Mouse (Mus musculus) heart, postnatal 36 days (tissue): ENCODE data around the gene Zbtb39. TPM values are rescaled to one million over a fixed set of nuclear protein-coding genes. Genes with fewer than 3 reads are reported as not detected.
"Not testable (repeated sequence)": the region's sequence is repeated elsewhere in the genome, so short reads cannot be mapped to it uniquely, and the experiment has no call there.

Experiments used
- DNase-seq, 2 experiments: peaks; one replicate each; pipeline ENCODE4 v3.0.0; 2021 to 2022
- intact Hi-C: fragments of 180-260 bp; cut with DNase I; formaldehyde crosslinking; loops from one replicate; pipeline ENCODE4 v1.15.1; 2025
- total RNA-seq, 2 experiments: library from RNA; stranded (reverse); gene quantifications; 2 replicates each; pipeline ENCODE4 v1.2.3; 2021

The Zbtb39 gene
- total RNA-seq, 2 experiments from 2014 or later, result 6.8 to 7.8 TPM

- intact Hi-C loops, result no loop called here
- DNase-seq, result no peak
Observed at GRCm38 (mm10) chr10:127766564-127766963, 27.2 kb downstream of the Zbtb39 start.

- intact Hi-C loops, result no loop called here
- DNase-seq, result no peak
Observed at GRCm38 (mm10) chr10:127776011-127776410, 36.7 kb downstream of the Zbtb39 start, which contains the start of gene Rdh9. Rdh9 (plus strand) TSS chr10:127776386.

GRCm38 (mm10) chr10:127782321-127782720 lies 43.0 kb downstream of the Zbtb39 start:
- intact Hi-C loops, DNase-seq: not testable (repeated sequence)

GRCm38 (mm10) chr10:127785411-127785810 lies 46.1 kb downstream of the Zbtb39 start:
- intact Hi-C loops, DNase-seq: not testable (repeated sequence)

Other genes starting within 250 kb of the Zbtb39 start
- gene Stac3, start 237.9 kb upstream of the Zbtb39 start, total RNA-seq, result under 1 TPM; 0.51 to 0.64 TPM
- gene Ndufa4l2, start 224.6 kb upstream of the Zbtb39 start, total RNA-seq, result 10 to 100 TPM; 26.0 to 27.6 TPM
- gene Shmt2, start 217.1 kb upstream of the Zbtb39 start, total RNA-seq, result 10 to 100 TPM; 43.8 to 44.3 TPM
- gene Nxph4, start 205.0 kb upstream of the Zbtb39 start, total RNA-seq, result under 1 TPM; 0.28 to 0.41 TPM
- 10 to 100 TPM; 73.4 to 88.6 TPM for gene Lrp1, start 118.4 kb upstream of the Zbtb39 start, total RNA-seq
- gene Stat6, start 96.6 kb upstream of the Zbtb39 start, total RNA-seq, result 10 to 100 TPM; 42.3 to 46.0 TPM
- 1 to 10 TPM; 2.7 to 4.5 TPM for gene Nemp1, start 72.6 kb upstream of the Zbtb39 start, total RNA-seq
- gene Nab2, start 71.0 kb upstream of the Zbtb39 start, total RNA-seq, result 1 to 10 TPM; 5.7 to 8.4 TPM
- gene Myo1a, start 34.4 kb upstream of the Zbtb39 start, total RNA-seq, result not detected
- gene Tac2, start 15.1 kb upstream of the Zbtb39 start, total RNA-seq, result not detected
- gene Gpr182, start 12.2 kb downstream of the Zbtb39 start, total RNA-seq, result 1 to 10 TPM; 3.5 to 4.0 TPM
- under 1 TPM in 1 of 2 experiments, not detected in 1; 0.08 TPM for gene Rdh1, start 20.2 kb downstream of the Zbtb39 start, total RNA-seq
- under 1 TPM in 1 of 2 experiments, not detected in 1; 0.11 TPM for gene Rdh16f1, start 20.2 kb downstream of the Zbtb39 start, total RNA-seq
- under 1 TPM in 1 of 2 experiments, not detected in 1; 0.36 TPM for gene Rdh9, start 36.8 kb downstream of the Zbtb39 start, total RNA-seq
- gene Rdh16, start 61.6 kb downstream of the Zbtb39 start, total RNA-seq, result not detected
- not detected for gene Rdh19, start 110.4 kb downstream of the Zbtb39 start, total RNA-seq
- gene Rdh16f2, start 126.9 kb downstream of the Zbtb39 start, total RNA-seq, result not detected
- gene Rdh7, start 149.3 kb downstream of the Zbtb39 start, total RNA-seq, result not detected
- not detected for gene Sdr9c7, start 159.0 kb downstream of the Zbtb39 start, total RNA-seq